Mouse (Mus musculus) kidney, embryonic 14.5 days (tissue): ENCODE data around the gene Enoph1. TPM values are rescaled to one million over a fixed set of nuclear protein-coding genes. Genes with fewer than 3 reads are reported as not detected.

ENCODE experiments used
- ATAC-seq: fragments of 200-750 bp; cut with Nextera tagmentation; 2 replicates; pipeline ENCODE4 v1.8.0; 2017; ENCODE audit warnings: moderate number of reproducible peaks, mild to moderate bottlenecking, moderate TSS enrichment, moderate library complexity; ENCODE audit not compliant: low FRiP score, low TSS enrichment
- H3K27ac ChIP-seq: fragments of 300-500 bp; sonication (generic); 2 replicates; pipeline ENCODE4 v1.5.1; 2014; ENCODE audit warnings: low read depth, mild to moderate bottlenecking, low read length, moderate library complexity, mixed read lengths
- H3K27me3 ChIP-seq: fragments of 300-500 bp; sonication (generic); 2 replicates; pipeline ENCODE4 v1.6.1; 2014; ENCODE audit warnings: mild to moderate bottlenecking, low read length; ENCODE audit not compliant: control insufficient read depth, insufficient read depth
- H3K36me3 ChIP-seq: fragments of 300-500 bp; sonication (generic); 2 replicates; pipeline ENCODE4 v1.6.1; 2014; ENCODE audit warnings: low read length, mixed read lengths; ENCODE audit not compliant: control insufficient read depth, insufficient read depth
- H3K4me1 ChIP-seq: fragments of 300-500 bp; sonication (generic); 2 replicates; pipeline ENCODE4 v1.6.1; 2014; ENCODE audit warnings: low read length, mixed read lengths; ENCODE audit not compliant: control insufficient read depth, insufficient read depth
- H3K4me2 ChIP-seq: fragments of 300-500 bp; sonication (generic); replicated peaks from 2 replicates; pipeline ENCODE4 v1.6.1; 2014; ENCODE audit warnings: low read depth, mild to moderate bottlenecking, low read length
- H3K4me3 ChIP-seq: fragments of 300-500 bp; sonication (generic); 2 replicates; pipeline ENCODE4 v1.5.1; 2014; ENCODE audit warnings: mild to moderate bottlenecking, low read length
- H3K9ac ChIP-seq: fragments of 300-500 bp; sonication (generic); 2 replicates; pipeline ENCODE4 v1.6.1; 2014; ENCODE audit warnings: low read depth, mild to moderate bottlenecking, low read length, moderate library complexity
- H3K9me3 ChIP-seq: fragments of 300-500 bp; sonication (generic); 2 replicates; pipeline ENCODE4 v1.6.1; 2016; ENCODE audit warnings: low read length; ENCODE audit not compliant: control insufficient read depth
- WGBS: fragments of 180-500 bp; shearing (Covaris S2); extraction: QIAGEN DNeasy Blood & Tissue Kit; methylation state at CpG from one replicate; pipeline ENCODE4 v1.1.7; 2014; 5-methylcytosine and 5-hydroxymethylcytosine counted together
- polyA plus RNA-seq: library from polyadenylated mRNA; unstranded; fragments of >200 nt; fragmentation: Nextera tagmentation; extraction: Ambion mirVana; gene quantifications from 2 replicates; pipeline ENCODE4 v1.2.1, GENCODE M21; 2014

The Enoph1 gene
- polyA plus RNA-seq, 1 experiment from 2014 or later: 51.8 TPM

DNA sequence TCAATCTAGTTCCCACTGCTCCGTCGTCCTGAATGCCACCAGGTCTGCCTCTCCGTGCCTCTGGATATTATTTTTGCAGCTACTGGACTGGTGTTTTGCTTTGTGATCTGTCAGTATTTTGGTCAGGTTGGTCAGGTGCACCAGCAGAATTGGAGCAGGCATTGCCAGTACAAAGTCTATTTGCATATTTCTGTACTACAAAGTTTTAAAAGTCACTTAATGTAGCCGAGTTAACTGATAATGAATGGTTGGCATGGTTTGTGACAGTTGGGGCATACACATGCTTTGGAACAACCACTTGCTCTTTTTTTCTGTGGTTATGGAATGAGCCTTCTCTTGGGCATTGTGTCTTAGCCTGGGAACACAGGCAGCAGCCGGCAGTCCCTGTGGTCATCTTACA lies 4.8 kb downstream of the Enoph1 start:
- no peaks in the 10 kb centered on the region for H3K9me3 ChIP-seq
- ATAC-seq: no peak
- H3K4me1 ChIP-seq: peaks cover 15% of the 10 kb centered on the region; the same call in 1 of the 2 replicates
- H3K27ac ChIP-seq: no peak overlapping the region
- WGBS: 77% methylated on average over 5 of the region's 5 CpGs
- no peaks in the 10 kb centered on the region for H3K27me3 ChIP-seq
- no peak overlapping the region for H3K4me2 ChIP-seq
- H3K4me3 ChIP-seq: no peak overlapping the region
- no peaks in the 10 kb centered on the region for H3K36me3 ChIP-seq
- no peak overlapping the region for H3K9ac ChIP-seq

DNA sequence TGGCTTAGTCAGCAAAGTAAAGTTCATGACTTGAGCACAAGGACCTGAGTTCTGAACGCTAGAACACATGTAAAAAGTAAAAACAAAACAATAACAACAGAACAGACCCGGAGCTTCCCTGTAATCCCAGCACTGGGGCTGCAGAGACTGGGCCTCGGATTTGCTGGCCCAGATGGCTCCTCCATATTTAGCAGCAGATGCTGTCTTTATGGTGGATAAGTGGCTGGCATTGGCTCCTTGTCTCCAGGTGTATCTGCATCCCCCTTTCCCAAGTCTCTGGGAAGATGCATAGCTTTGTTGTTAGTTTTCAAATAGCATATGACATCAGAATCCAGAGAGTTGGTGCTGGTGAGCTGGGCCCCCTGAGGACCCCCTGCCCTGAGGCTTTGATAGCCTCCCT lies 6.3 kb downstream of the Enoph1 start:
- no peak for ATAC-seq
- no peaks in the 10 kb centered on the region; the same call in 1 of the 2 replicates for H3K36me3 ChIP-seq
- H3K4me2 ChIP-seq: no peak overlapping the region
- no peak overlapping the region for H3K9ac ChIP-seq
- no peak overlapping the region for H3K27ac ChIP-seq
- WGBS: 77% methylated on average over 3 of the region's 3 CpGs
- H3K27me3 ChIP-seq: no peaks in the 10 kb centered on the region
- H3K4me1 ChIP-seq: peaks cover 15% of the 10 kb centered on the region; the same call in 1 of the 2 replicates
- H3K4me3 ChIP-seq: no peak overlapping the region
- no peaks in the 10 kb centered on the region for H3K9me3 ChIP-seq

- H3K4me2 ChIP-seq: no peak overlapping the region
- H3K4me1 ChIP-seq: peaks cover 13% of the 10 kb centered on the region; the same call in 1 of the 2 replicates
- no peaks in the 10 kb centered on the region for H3K9me3 ChIP-seq
- no peak overlapping the region for H3K4me3 ChIP-seq
- H3K36me3 ChIP-seq: no peaks in the 10 kb centered on the region; the same call in 1 of the 2 replicates
- ATAC-seq: peak; percentile 40; the same call in 1 of the 2 replicates
- H3K27ac ChIP-seq: no peak overlapping the region
- no peaks in the 10 kb centered on the region for H3K27me3 ChIP-seq
- WGBS: 42% methylated on average over 8 of the region's 8 CpGs
- H3K9ac ChIP-seq: no peak overlapping the region
These were observed 7.4 kb downstream of the Enoph1 start for GRCm38 (mm10) chr5:100047143-100047640.

- WGBS: 48% methylated on average over 7 of the region's 7 CpGs
- ATAC-seq: no peak; the same call in 1 of the 2 replicates
- no peak overlapping the region for H3K4me3 ChIP-seq
- H3K27me3 ChIP-seq: no peaks in the 10 kb centered on the region
- H3K9ac ChIP-seq: no peak overlapping the region
- H3K4me2 ChIP-seq: no peak overlapping the region
- no peaks in the 10 kb centered on the region; the same call in 1 of the 2 replicates for H3K36me3 ChIP-seq
- H3K27ac ChIP-seq: no peak overlapping the region
- H3K4me1 ChIP-seq: peaks cover 13% of the 10 kb centered on the region; the same call in 1 of the 2 replicates
- no peaks in the 10 kb centered on the region for H3K9me3 ChIP-seq
These were observed 8.1 kb downstream of the Enoph1 start for GRCm38 (mm10) chr5:100047871-100048270.

GRCm38 (mm10) chr5:100049904-100050303 lies 10.1 kb downstream of the Enoph1 start:
- no peak for ATAC-seq
- H3K9ac ChIP-seq: no peak overlapping the region
- no peak overlapping the region for H3K27ac ChIP-seq
- no peaks in the 10 kb centered on the region; the same call in 1 of the 2 replicates for H3K36me3 ChIP-seq
- H3K4me1 ChIP-seq: peaks cover 13% of the 10 kb centered on the region; the same call in 1 of the 2 replicates
- H3K9me3 ChIP-seq: no peaks in the 10 kb centered on the region
- WGBS: 87% methylated on average over 3 of the region's 3 CpGs
- no peak overlapping the region for H3K4me2 ChIP-seq
- H3K4me3 ChIP-seq: no peak overlapping the region
- H3K27me3 ChIP-seq: no peaks in the 10 kb centered on the region

GRCm38 (mm10) chr5:100052728-100053127 lies 12.9 kb downstream of the Enoph1 start:
- 89% methylated on average over 7 of the region's 7 CpGs for WGBS
- ATAC-seq: no peak
- Histone ChIP-seq H3K9ac (no peak overlapping the region), H3K4me3 (no peak overlapping the region), H3K4me1 (peaks cover 3% of the 10 kb centered on the region; the same call in 1 of the 2 replicates), H3K36me3 (no peaks in the 10 kb centered on the region; the same call in 1 of the 2 replicates), H3K27me3 (no peaks in the 10 kb centered on the region), H3K9me3 (no peaks in the 10 kb centered on the region), H3K27ac (no peak overlapping the region), H3K4me2 (no peak overlapping the region)

DNA sequence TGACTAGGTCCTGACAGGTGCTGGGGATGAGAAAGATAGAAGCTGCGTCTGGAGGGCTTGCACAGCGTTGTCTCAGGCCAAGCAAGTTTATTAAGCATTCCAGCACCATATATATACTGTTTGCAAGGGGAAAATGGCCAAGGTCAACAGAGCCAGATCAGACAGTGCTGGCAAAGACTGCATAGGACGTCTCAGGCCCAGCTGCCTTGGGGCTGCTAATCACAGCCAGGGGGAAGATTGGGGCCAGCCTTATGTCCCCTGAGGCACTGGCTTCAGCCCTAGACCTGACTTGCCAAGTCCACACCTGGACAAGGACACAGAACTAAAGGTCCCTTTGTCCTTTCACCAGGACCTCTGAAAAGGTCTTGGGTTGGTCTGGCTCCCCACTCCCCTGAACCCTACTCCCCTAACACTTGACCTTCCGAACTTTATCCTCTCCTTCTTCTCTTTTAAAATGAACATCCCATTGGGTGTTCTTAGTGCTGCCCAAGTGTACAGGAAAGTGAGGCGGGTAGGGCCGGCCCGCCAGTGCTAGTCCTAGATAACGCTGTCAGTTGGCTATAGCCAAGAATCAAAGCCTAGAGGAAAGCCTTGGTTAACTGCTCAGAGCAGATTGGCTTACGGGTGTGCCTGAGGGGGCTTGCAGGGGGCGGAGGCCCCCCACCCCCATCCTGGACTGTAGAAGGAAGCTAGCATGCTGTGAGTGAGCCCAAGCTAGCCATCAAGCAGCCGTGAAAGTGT lies 15.2 kb downstream of the Enoph1 start:
- H3K27ac ChIP-seq: no peak overlapping the region
- no peak overlapping the region for H3K4me2 ChIP-seq
- WGBS: 78% methylated on average over 11 of the region's 11 CpGs
- H3K27me3 ChIP-seq: no peaks in the 10 kb centered on the region
- no peaks in the 10 kb centered on the region for H3K9me3 ChIP-seq
- peaks cover 5% of the 10 kb centered on the region for H3K36me3 ChIP-seq
- H3K4me1 ChIP-seq: no peaks in the 10 kb centered on the region
- no peak overlapping the region for H3K4me3 ChIP-seq
- H3K9ac ChIP-seq: no peak overlapping the region
- no peak for ATAC-seq

GRCm38 (mm10) chr5:100055866-100056369 lies 16.1 kb downstream of the Enoph1 start:
- H3K36me3 ChIP-seq: peaks cover 10% of the 10 kb centered on the region
- no peaks in the 10 kb centered on the region for H3K4me1 ChIP-seq
- H3K9me3 ChIP-seq: no peaks in the 10 kb centered on the region
- WGBS: 64% methylated on average over 5 of the region's 5 CpGs
- no peak overlapping the region for H3K4me2 ChIP-seq
- no peaks in the 10 kb centered on the region for H3K27me3 ChIP-seq
- H3K27ac ChIP-seq: no peak overlapping the region
- ATAC-seq: no peak
- no peak overlapping the region for H3K9ac ChIP-seq
- H3K4me3 ChIP-seq: no peak overlapping the region
